Comparison of ENCODE assay signal across 8 mouse cellular contexts in the genomic region with DNA sequence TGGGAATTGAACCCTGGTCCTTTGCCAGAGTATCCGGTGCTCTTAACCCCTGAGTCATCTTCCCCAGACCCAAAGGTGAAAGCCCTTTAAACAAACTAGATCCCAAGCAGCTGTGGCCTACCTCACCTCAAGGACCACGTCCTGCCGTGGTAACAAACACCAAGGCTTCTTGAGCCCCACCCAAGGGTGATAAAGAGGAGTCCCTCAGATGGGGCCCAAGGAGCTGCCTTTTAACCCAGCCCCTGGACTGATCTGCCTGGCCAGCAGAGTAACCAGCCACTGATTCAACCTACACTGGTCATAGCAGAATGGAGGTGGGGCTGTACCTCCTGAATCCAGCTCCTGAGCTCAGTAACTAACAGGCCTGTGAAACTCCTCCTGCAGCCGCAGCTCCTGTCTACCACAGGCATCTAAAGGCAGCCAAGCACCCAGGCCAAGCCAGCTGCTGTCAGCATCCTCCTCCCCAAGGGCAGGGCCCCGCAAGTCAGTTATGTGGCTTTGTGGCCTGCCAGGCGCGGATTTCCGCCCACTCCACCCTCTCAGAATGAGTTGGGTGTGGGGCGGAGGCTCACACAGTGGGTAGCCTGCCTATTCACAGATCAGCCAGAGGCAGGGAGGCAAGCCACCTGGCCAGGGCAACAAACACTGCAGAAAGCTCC. TPM values are rescaled to one million over a fixed set of nuclear protein-coding genes. Genes with fewer than 3 reads are reported as not detected.
A peak's percentile ranks its signal among the peaks of the same experiment; 100 is the strongest.
DNase-seq lines count a peak whose midpoint lies in the region; ATAC-seq and TF ChIP-seq lines count a peak whose summit lies in the region.
"Had no signal": no experiment of that assay in that cellular context is flagged by ENCODE, and none has a peak within 500 bp of the region (broad histone marks: within the 10 kb centered on the region; RNA-seq: fewer than 3 reads in every experiment).

No protein-coding gene starts in this region.

- TF ChIP-seq CTCF in C2C12 (IDR thresholded peaks at IDR 0.05; ENCODE audit: control insufficient read depth, insufficient read depth, insufficient read length) (no peak), E14TG2a.4 (conservative IDR thresholded peaks at IDR 0.05; ENCODE audit: low read length) (no peak)

- no peaks in the 10 kb centered on the region for H3K9me3 ChIP-seq in E14TG2a.4 (ENCODE audit: low read length)
- H3K9me3 ChIP-seq in forebrain, embryonic 13.5 days (replicated peaks): no peaks in the 10 kb centered on the region
- H3K9me3 ChIP-seq in stomach, embryonic 15.5 days: no peaks in the 10 kb centered on the region

- no peaks in the 10 kb centered on the region for H3K79me3 ChIP-seq in C2C12 (ENCODE audit: low read depth)

- H3K4me2 ChIP-seq in forebrain, embryonic 13.5 days: no peak overlapping the region
- peak overlapping the region; percentile 3; the same call in 1 of the 2 replicates for H3K4me2 ChIP-seq in stomach, embryonic 15.5 days

- H3K36me3 ChIP-seq in C2C12 (ENCODE audit: control insufficient read depth, insufficient read depth) (no peaks in the 10 kb centered on the region), E14TG2a.4 (ENCODE audit: insufficient read depth, low read length) (no peaks in the 10 kb centered on the region)
- no peaks in the 10 kb centered on the region for H3K36me3 ChIP-seq in forebrain, embryonic 13.5 days (ENCODE audit: poor library complexity, severe bottlenecking)
- H3K36me3 ChIP-seq in stomach, embryonic 15.5 days: no peaks in the 10 kb centered on the region

- peak; percentile 91 for DNase-seq in induced T-regulatory cell, adult 2 months (ENCODE audit: low read depth)
- peak; percentile 55 to 75 for DNase-seq in lung, postnatal 4 days
- DNase-seq in frontal cortex, adult 2 months (ENCODE audit: extremely low spot score in 1 of 2, low spot score in 1 of 2): no peak

- 30% methylated on average over 9 of the region's 9 CpGs for WGBS in forebrain, embryonic 13.5 days
- 38% methylated on average over 9 of the region's 9 CpGs for WGBS in stomach, embryonic 15.5 days

- no peak overlapping the region for H3ac ChIP-seq in C2C12 (ENCODE audit: control insufficient read depth, insufficient read length, low read depth)

- H3K79me2 ChIP-seq in C2C12 (ENCODE audit: control insufficient read depth, insufficient read depth): no peaks in the 10 kb centered on the region

- no peak for ATAC-seq in forebrain, embryonic 13.5 days
- peak; percentile 45; the same call in 1 of the 2 replicates for ATAC-seq in stomach, embryonic 15.5 days (ENCODE audit: insufficient read depth, low FRiP score, low read depth)

- H3K27me3 ChIP-seq in C2C12 (ENCODE audit: control insufficient read depth, insufficient read depth, insufficient read length) (no peaks in the 10 kb centered on the region), E14TG2a.4 (ENCODE audit: insufficient read depth, low read length) (peaks cover 3% of the 10 kb centered on the region; the same call in 1 of the 2 replicates)
- H3K27me3 ChIP-seq in forebrain, embryonic 13.5 days: no peaks in the 10 kb centered on the region
- no peaks in the 10 kb centered on the region for H3K27me3 ChIP-seq in stomach, embryonic 15.5 days (replicated peaks)

- H3K9ac ChIP-seq in forebrain, embryonic 13.5 days: no peak overlapping the region
- no peak overlapping the region for H3K9ac ChIP-seq in stomach, embryonic 15.5 days

- H3K4me3 ChIP-seq in C2C12 (ENCODE audit: insufficient read depth, poor library complexity, severe bottlenecking) (no peak overlapping the region), E14TG2a.4 (replicated peaks; ENCODE audit: low read length) (peak overlapping the region; percentile 27)
- H3K4me3 ChIP-seq in forebrain, embryonic 13.5 days: no peak overlapping the region
- no peak overlapping the region for H3K4me3 ChIP-seq in stomach, embryonic 15.5 days (replicated peaks)

- peaks cover 62% of the 10 kb centered on the region for H3K4me1 ChIP-seq in E14TG2a.4 (replicated peaks; ENCODE audit: low read depth, low read length)
- peaks cover 19% of the 10 kb centered on the region for H3K4me1 ChIP-seq in forebrain, embryonic 13.5 days
- H3K4me1 ChIP-seq in stomach, embryonic 15.5 days: peaks cover 29% of the 10 kb centered on the region

- H3K27ac ChIP-seq in forebrain, embryonic 13.5 days: 0 out of 2 replicates have a peak overlapping the region, but pooled peaks have one; percentile 5
- 0 out of 2 replicates have a peak overlapping the region, but pooled peaks have one; percentile 5 for H3K27ac ChIP-seq in stomach, embryonic 15.5 days
- H3K27ac ChIP-seq: kidney, postnatal 0 days had no signal

TF ChIP-seq in C2C12, 6 proteins besides CTCF, POLR2A, EP300 and RAD21:
- TF ChIP-seq MYOD1 (IDR thresholded peaks at IDR 0.05; ENCODE audit: control insufficient read depth, insufficient read length, low read depth): peak; percentile 75
- no peak for TF ChIP-seq MYOG (IDR thresholded peaks at IDR 0.05; ENCODE audit: control insufficient read depth, extremely low read depth, insufficient read length)
TF ChIP-seq in C2C12: peak in this region for 1.

RNA-seq across cellular contexts. Expression of a gene that starts 54.9 kb away (rescaled TPM):
- 1.4 TPM for polyA plus RNA-seq in C2C12 (2012; fragmentation: generic; extraction: Trizol)
- 4.0 and 6.2 TPM in 2 replicates for polyA plus RNA-seq in forebrain, embryonic 13.5 days (2015; fragmentation: Nextera tagmentation; extraction: Ambion mirVana)
- polyA plus RNA-seq in stomach, embryonic 15.5 days (2015; fragmentation: Nextera tagmentation; extraction: Ambion mirVana): 13.1 and 21.2 TPM in 2 replicates
- 114 and 115 TPM in 2 replicates for polyA plus RNA-seq in frontal cortex, adult 2 months (2012; rRNA removed)

Comparison
In these comparisons a context has a peak if more than half of its experiments do, and no peak if none do; other contexts are left out.
1. DNase-seq: peak in induced T-regulatory cell, adult 2 months (single experiment) and lung, postnatal 4 days (2 of 2); none in frontal cortex, adult 2 months (0 of 2).